Mouse (Mus musculus): Measurements from ENCODE around the gene Apopt1. TPM values are rescaled to one million over a fixed set of nuclear protein-coding genes. Genes with fewer than 3 reads are reported as not detected.

Gene Apopt1
- polyA plus RNA-seq, 1 experiment = 38.2 TPM

- TF ChIP-seq POLR2A (IDR thresholded peaks at IDR 0.05; ENCODE audit: low read depth, low read length) (no peak), CTCF (IDR thresholded peaks at IDR 0.05; ENCODE audit: borderline replicate concordance, insufficient read depth, low read length) (no peak)
- Histone ChIP-seq H3K4me3 (ENCODE audit: insufficient read depth, low read length) (no peak overlapping the region), H3K27ac (ENCODE audit: insufficient read depth, low read length) (no peak overlapping the region), H3K4me1 (ENCODE audit: control insufficient read depth, insufficient read depth, low read length) (no peaks in the 10 kb centered on the region)
Observed at GRCm38 (mm10) chr12:111797251-111797650, 84.2 kb downstream of the Apopt1 start.

DNA sequence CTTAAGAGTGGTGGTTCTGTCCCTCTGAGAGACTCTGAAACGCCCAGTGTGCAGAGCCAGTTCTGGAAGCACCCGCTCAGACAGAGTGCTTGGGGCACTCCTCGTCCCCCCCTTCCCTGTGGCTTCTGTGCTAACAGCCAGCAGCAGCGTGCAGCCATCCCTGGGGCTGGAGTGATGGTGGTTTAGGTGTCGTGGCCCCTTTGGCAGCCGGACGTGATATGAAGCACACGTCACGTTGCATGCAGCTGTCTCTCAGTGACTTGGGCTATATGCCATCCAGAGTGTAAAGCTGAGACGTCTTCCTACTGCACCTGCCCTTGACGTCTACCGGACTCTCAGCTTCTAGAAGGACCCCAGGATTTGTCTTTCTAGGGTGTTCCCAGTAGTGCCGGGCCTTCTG, 85.4 kb downstream of the Apopt1 start:
- H3K27ac ChIP-seq (ENCODE audit: insufficient read depth, low read length) = no peak overlapping the region
- no peak overlapping the region for H3K4me3 ChIP-seq (ENCODE audit: insufficient read depth, low read length)
- TF ChIP-seq POLR2A (IDR thresholded peaks at IDR 0.05; ENCODE audit: low read depth, low read length) = no peak
- no peak for TF ChIP-seq CTCF (IDR thresholded peaks at IDR 0.05; ENCODE audit: borderline replicate concordance, insufficient read depth, low read length)
- H3K4me1 ChIP-seq (ENCODE audit: control insufficient read depth, insufficient read depth, low read length) = no peaks in the 10 kb centered on the region

DNA sequence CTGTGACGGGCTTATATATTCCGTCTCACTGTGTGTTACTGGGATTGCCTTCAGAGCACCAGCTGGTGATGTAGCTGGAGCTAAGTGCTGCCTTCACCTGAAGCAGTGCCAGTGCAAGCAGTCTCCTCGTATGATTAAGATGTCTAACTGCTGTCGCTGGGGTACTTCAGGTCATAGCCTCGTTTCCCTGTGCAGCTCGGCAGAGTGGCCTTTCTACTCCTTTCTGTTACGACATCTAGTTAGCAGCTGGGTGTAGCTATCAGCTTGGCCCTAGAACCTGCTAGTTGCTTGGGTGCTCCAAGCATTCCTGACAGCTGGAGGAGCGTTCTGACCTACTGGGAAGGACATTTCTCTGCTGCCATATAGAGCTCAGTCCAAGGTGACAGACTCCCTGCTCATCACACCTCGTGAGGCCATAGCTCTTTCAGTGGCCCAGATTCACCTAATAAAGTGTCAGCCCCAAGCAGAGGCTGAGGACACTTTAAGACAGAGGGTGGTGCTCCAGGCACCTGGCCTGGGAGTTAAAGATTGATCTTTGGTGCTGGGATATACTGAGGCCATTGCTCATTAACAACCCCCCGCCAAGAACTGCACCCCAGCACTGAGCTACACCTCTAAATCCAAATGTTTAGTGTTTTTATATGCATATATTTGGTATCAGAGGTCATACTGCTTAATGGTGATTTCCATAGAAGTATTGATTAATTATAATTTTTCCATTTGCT, 87.6 kb downstream of the Apopt1 start:
- H3K27ac ChIP-seq (ENCODE audit: insufficient read depth, low read length) = no peak overlapping the region
- no peak for TF ChIP-seq CTCF (IDR thresholded peaks at IDR 0.05; ENCODE audit: borderline replicate concordance, insufficient read depth, low read length)
- no peak for TF ChIP-seq POLR2A (IDR thresholded peaks at IDR 0.05; ENCODE audit: low read depth, low read length)
- H3K4me1 ChIP-seq (ENCODE audit: control insufficient read depth, insufficient read depth, low read length) = no peaks in the 10 kb centered on the region

GRCm38 (mm10) chr12:111803538-111803937, 90.5 kb downstream of the Apopt1 start:
- TF ChIP-seq CTCF (IDR thresholded peaks at IDR 0.05; ENCODE audit: borderline replicate concordance, insufficient read depth, low read length) (no peak), POLR2A (IDR thresholded peaks at IDR 0.05; ENCODE audit: low read depth, low read length) (no peak)
- H3K27ac ChIP-seq (ENCODE audit: insufficient read depth, low read length) = no peak overlapping the region
- no peak overlapping the region for H3K4me3 ChIP-seq (ENCODE audit: insufficient read depth, low read length)
- H3K4me1 ChIP-seq (ENCODE audit: control insufficient read depth, insufficient read depth, low read length) = no peaks in the 10 kb centered on the region

More for the DNA sequence above, 87.6 kb downstream of the Apopt1 start:
- H3K4me3 ChIP-seq (ENCODE audit: insufficient read depth, low read length) = no peak overlapping the region

Other genes with a start within 250 kb of the Apopt1 start
- gene Gm266, start 227.4 kb upstream of the Apopt1 start, polyA plus RNA-seq (2011; ENCODE audit: insufficient read length, low read depth, missing spikeins) = 0.72 TPM in 1 of 2 replicates, not detected in the other
- gene Eif5, start 175.2 kb upstream of the Apopt1 start, polyA plus RNA-seq (2011; ENCODE audit: insufficient read length, low read depth, missing spikeins) = 357 and 363 TPM in 2 replicates
- 89.5 and 89.9 TPM in 2 replicates for gene Mark3, start 138.7 kb upstream of the Apopt1 start, polyA plus RNA-seq (2011; ENCODE audit: insufficient read length, low read depth, missing spikeins)
- 43.8 and 84.3 TPM in 2 replicates for gene Ckb, start 40.9 kb upstream of the Apopt1 start, polyA plus RNA-seq (2011; ENCODE audit: insufficient read length, low read depth, missing spikeins)
- gene Trmt61a, start 35.2 kb upstream of the Apopt1 start, polyA plus RNA-seq (2011; ENCODE audit: insufficient read length, low read depth, missing spikeins) = 9.0 and 13.0 TPM in 2 replicates
- gene Bag5, start within 50 bp of the Apopt1 start, polyA plus RNA-seq (2011; ENCODE audit: insufficient read length, low read depth, missing spikeins) = 29.3 and 35.9 TPM in 2 replicates
- 103 and 124 TPM in 2 replicates for gene Klc1, start 45.6 kb downstream of the Apopt1 start, polyA plus RNA-seq (2011; ENCODE audit: insufficient read length, low read depth, missing spikeins)
- 2.7 and 2.9 TPM in 2 replicates for gene Xrcc3, start 100.6 kb downstream of the Apopt1 start, polyA plus RNA-seq (2011; ENCODE audit: insufficient read length, low read depth, missing spikeins)
- 32.0 and 32.9 TPM in 2 replicates for gene Zfyve21, start 100.9 kb downstream of the Apopt1 start, polyA plus RNA-seq (2011; ENCODE audit: insufficient read length, low read depth, missing spikeins)
- gene Ppp1r13b, start 194.8 kb downstream of the Apopt1 start, polyA plus RNA-seq (2011; ENCODE audit: insufficient read length, low read depth, missing spikeins) = 8.8 and 9.4 TPM in 2 replicates